Mouse (Mus musculus) urinary bladder, postnatal 0 days (tissue): Measurements from ENCODE around the gene Olfr171. TPM values are rescaled to one million over a fixed set of nuclear protein-coding genes. Genes with fewer than 3 reads are reported as not detected.

Experiments used
- polyA plus RNA-seq: library from polyadenylated mRNA; unstranded; fragments of >200 nt; fragmentation: Nextera tagmentation; extraction: Ambion mirVana; gene quantifications from 2 replicates; pipeline ENCODE4 v1.2.1, GENCODE M21; 2015

Olfr171 gene
- not detected in 2 replicates for polyA plus RNA-seq

GRCm38 (mm10) chr16:19629816-19630215 is at the start of gene Olfr171:
TSS of gene Olfr171 (minus strand) at chr16:19629916.

GRCm38 (mm10) chr16:19611782-19612181 is 17.9 kb downstream of the Olfr171 start, which contains the start of gene Olfr170:
TSS of gene Olfr170 (minus strand) at chr16:19611882.

Other genes with a start within 250 kb of the Olfr171 start
- not detected in 2 replicates for gene Olfr165, start 206.8 kb downstream of the Olfr171 start, polyA plus RNA-seq
- not detected in 2 replicates for gene Olfr166, start 146.2 kb downstream of the Olfr171 start, polyA plus RNA-seq
- gene Olfr167, start 107.7 kb downstream of the Olfr171 start, polyA plus RNA-seq, result not detected in 2 replicates
- not detected in 2 replicates for gene Olfr168, start 94.4 kb downstream of the Olfr171 start, polyA plus RNA-seq
- not detected in 2 replicates for gene Olfr169, start 58.1 kb downstream of the Olfr171 start, polyA plus RNA-seq
- not detected in 2 replicates for gene Olfr170, start 18.0 kb downstream of the Olfr171 start, polyA plus RNA-seq
- not detected in 2 replicates for gene Lamp3, start 76.5 kb upstream of the Olfr171 start, polyA plus RNA-seq
- 21.7 and 27.5 TPM in 2 replicates for gene B3gnt5, start 130.3 kb upstream of the Olfr171 start, polyA plus RNA-seq